29 mouse cellular contexts compared by ENCODE assay signal in genomic region chr2:171237276-171237960, GRCm38 (mm10).
DNase-seq lines count a peak whose midpoint lies in the region; ATAC-seq and TF ChIP-seq lines count a peak whose summit lies in the region.
"Had no signal": no experiment of that assay in that cellular context is flagged by ENCODE, and none has a peak within 500 bp of the region (broad histone marks: within the 10 kb centered on the region; RNA-seq: fewer than 3 reads in every experiment).

No protein-coding gene starts in this region.

- no peaks in the 10 kb centered on the region for H3K4me1 ChIP-seq in hindbrain, postnatal 0 days (ENCODE audit: insufficient read depth, low read length)
- no peaks in the 10 kb centered on the region for H3K4me1 ChIP-seq in hindbrain, embryonic 11.5 days (replicated peaks; ENCODE audit: control insufficient read depth, insufficient read depth, low read length)
- no peaks in the 10 kb centered on the region for H3K4me1 ChIP-seq in midbrain, postnatal 0 days (ENCODE audit: insufficient read depth, low read length)
- no peaks in the 10 kb centered on the region for H3K4me1 ChIP-seq in midbrain, embryonic 14.5 days (ENCODE audit: control insufficient read depth, insufficient read depth, low read length)
- H3K4me1 ChIP-seq: embryonic facial prominence, embryonic 15.5 days; heart, embryonic 13.5 days; hindbrain, embryonic 12.5 days; midbrain, embryonic 10.5 days; neural tube, embryonic 15.5 days; stomach, embryonic 15.5 days had no signal

- no peak overlapping the region for H3K9ac ChIP-seq in hindbrain, postnatal 0 days (replicated peaks; ENCODE audit: low read length)
- H3K9ac ChIP-seq in hindbrain, embryonic 11.5 days (ENCODE audit: low read depth, low read length): no peak overlapping the region
- no peak overlapping the region for H3K9ac ChIP-seq in midbrain, postnatal 0 days (replicated peaks; ENCODE audit: low read length, poor library complexity, severe bottlenecking)
- H3K9ac ChIP-seq in midbrain, embryonic 14.5 days (replicated peaks; ENCODE audit: low read length): no peak overlapping the region
- H3K9ac ChIP-seq: embryonic facial prominence, embryonic 15.5 days; heart, embryonic 13.5 days; hindbrain, embryonic 12.5 days; liver, postnatal 0 days; neural tube, embryonic 15.5 days; stomach, embryonic 15.5 days had no signal

- peak; percentile 16 for DNase-seq in hindbrain, postnatal 0 days (ENCODE audit: low spot score)
- no peak for DNase-seq in hindbrain, embryonic 11.5 days (ENCODE audit: low spot score)
- peak; percentile 5 for DNase-seq in midbrain, postnatal 0 days (ENCODE audit: low spot score)
- no peak for DNase-seq in midbrain, embryonic 14.5 days
- peak; percentile 86 for DNase-seq in brain, embryonic 14.5 days (ENCODE audit: low read depth)
- peak; percentile 12 for DNase-seq in forelimb bud, embryonic 11.5 days (ENCODE audit: low read depth, low spot score)
- DNase-seq in adrenal gland, postnatal 10 days: no peak
- DNase-seq: adrenal gland, adult 8-10 months; B cell, adult 2 months; cerebellum, adult 9-10 months; gastrocnemius, postnatal 14 days; heart, adult 18-20 months; heart, postnatal 14 days; kidney, adult 8-10 months; kidney, postnatal 10 days; liver, postnatal 0 days; thymus, adult 18-20 months; thymus, postnatal 36 days had no signal

- no peak overlapping the region for H3K4me3 ChIP-seq in hindbrain, postnatal 0 days (ENCODE audit: low read length)
- no peak overlapping the region for H3K4me3 ChIP-seq in hindbrain, embryonic 11.5 days (ENCODE audit: low read depth, low read length)
- H3K4me3 ChIP-seq in midbrain, postnatal 0 days (ENCODE audit: low read depth, low read length): no peak overlapping the region
- no peak overlapping the region for H3K4me3 ChIP-seq in midbrain, embryonic 14.5 days (replicated peaks; ENCODE audit: low read depth, low read length)
- H3K4me3 ChIP-seq: embryonic facial prominence, embryonic 15.5 days; heart, embryonic 13.5 days; hindbrain, embryonic 12.5 days; midbrain, embryonic 10.5 days; neural tube, embryonic 15.5 days; stomach, embryonic 15.5 days had no signal

- H3K27ac ChIP-seq in hindbrain, postnatal 0 days: no peak overlapping the region
- H3K27ac ChIP-seq in hindbrain, embryonic 11.5 days (ENCODE audit: low read depth, low read length): no peak overlapping the region
- no peak overlapping the region for H3K27ac ChIP-seq in midbrain, postnatal 0 days (ENCODE audit: low read depth, low read length)
- no peak overlapping the region for H3K27ac ChIP-seq in midbrain, embryonic 14.5 days (replicated peaks; ENCODE audit: low read depth, low read length)
- H3K27ac ChIP-seq: embryonic facial prominence, embryonic 15.5 days; heart, embryonic 13.5 days; hindbrain, embryonic 12.5 days; macrophage; midbrain, embryonic 10.5 days; neural tube, embryonic 15.5 days; stomach, embryonic 15.5 days had no signal

- ATAC-seq in hindbrain, postnatal 0 days: no peak
- no peak for ATAC-seq in hindbrain, embryonic 11.5 days (ENCODE audit: low FRiP score)
- ATAC-seq in midbrain, postnatal 0 days (ENCODE audit: low FRiP score): no peak
- ATAC-seq in midbrain, embryonic 14.5 days (ENCODE audit: low FRiP score, low TSS enrichment): no peak
- ATAC-seq: liver, postnatal 0 days; lung, postnatal 0 days had no signal

- no peak overlapping the region for H3K4me2 ChIP-seq in hindbrain, postnatal 0 days (ENCODE audit: low read depth, low read length)
- H3K4me2 ChIP-seq in hindbrain, embryonic 11.5 days (replicated peaks; ENCODE audit: low read depth, low read length): no peak overlapping the region
- H3K4me2 ChIP-seq in midbrain, postnatal 0 days (ENCODE audit: low read depth, low read length, poor library complexity, severe bottlenecking): no peak overlapping the region
- H3K4me2 ChIP-seq in midbrain, embryonic 14.5 days (ENCODE audit: low read length): no peak overlapping the region
- H3K4me2 ChIP-seq: embryonic facial prominence, embryonic 15.5 days; heart, embryonic 13.5 days; hindbrain, embryonic 12.5 days; liver, embryonic 11.5 days; neural tube, embryonic 15.5 days; stomach, embryonic 15.5 days had no signal

- TF ChIP-seq CTCF in hindbrain, postnatal 0 days (IDR thresholded peaks at IDR 0.05; ENCODE audit: low read depth): no peak
- TF ChIP-seq CTCF in midbrain, postnatal 0 days (IDR thresholded peaks at IDR 0.05): no peak
- no peak for TF ChIP-seq CTCF in brain, embryonic 14.5 days (IDR thresholded peaks at IDR 0.05; ENCODE audit: borderline replicate concordance, extremely low read depth, insufficient read depth, insufficient read length)

- TF ChIP-seq POLR2A in brain, embryonic 14.5 days (IDR thresholded peaks at IDR 0.05; ENCODE audit: borderline replicate concordance, extremely low read depth, insufficient read depth, insufficient read length, poor library complexity, severe bottlenecking): no peak

- H3K36me3 ChIP-seq in hindbrain, postnatal 0 days (ENCODE audit: insufficient read depth, low read length): no peaks in the 10 kb centered on the region
- no peaks in the 10 kb centered on the region for H3K36me3 ChIP-seq in hindbrain, embryonic 11.5 days (ENCODE audit: control insufficient read depth, insufficient read depth, low read length)
- H3K36me3 ChIP-seq in midbrain, postnatal 0 days (ENCODE audit: insufficient read depth, low read length): no peaks in the 10 kb centered on the region
- H3K36me3 ChIP-seq in midbrain, embryonic 14.5 days (ENCODE audit: control insufficient read depth, insufficient read depth, low read length): no peaks in the 10 kb centered on the region
- H3K36me3 ChIP-seq: embryonic facial prominence, embryonic 15.5 days; G1E; heart, embryonic 13.5 days; hindbrain, embryonic 12.5 days; midbrain, embryonic 10.5 days; neural tube, embryonic 15.5 days; stomach, embryonic 15.5 days had no signal

- H3K27me3 ChIP-seq in hindbrain, postnatal 0 days (ENCODE audit: insufficient read depth, low read length): no peaks in the 10 kb centered on the region
- H3K27me3 ChIP-seq in hindbrain, embryonic 11.5 days (ENCODE audit: control insufficient read depth, insufficient read depth, low read length): no peaks in the 10 kb centered on the region
- H3K27me3 ChIP-seq in midbrain, postnatal 0 days (ENCODE audit: insufficient read depth, low read length): no peaks in the 10 kb centered on the region
- no peaks in the 10 kb centered on the region for H3K27me3 ChIP-seq in midbrain, embryonic 14.5 days (ENCODE audit: control insufficient read depth, insufficient read depth, low read length)
- H3K27me3 ChIP-seq: CH12.LX; embryonic facial prominence, embryonic 15.5 days; heart, embryonic 13.5 days; hindbrain, embryonic 12.5 days; neural tube, embryonic 15.5 days; stomach, embryonic 15.5 days had no signal

- 0 out of 2 replicates have a peak, but pooled peaks cover 2% of the 10 kb centered on the region for H3K9me3 ChIP-seq in hindbrain, postnatal 0 days (ENCODE audit: low read length)
- H3K9me3 ChIP-seq in hindbrain, embryonic 11.5 days (ENCODE audit: control insufficient read depth, low read length): no peaks in the 10 kb centered on the region
- no peaks in the 10 kb centered on the region for H3K9me3 ChIP-seq in midbrain, postnatal 0 days (ENCODE audit: low read length)
- no peaks in the 10 kb centered on the region for H3K9me3 ChIP-seq in midbrain, embryonic 14.5 days (ENCODE audit: control insufficient read depth, low read length)
- H3K9me3 ChIP-seq: embryonic facial prominence, embryonic 15.5 days; heart, embryonic 13.5 days; hindbrain, embryonic 12.5 days; midbrain, embryonic 10.5 days; neural tube, embryonic 15.5 days; stomach, embryonic 15.5 days had no signal

- 55% methylated on average over 8 of the region's 8 CpGs for WGBS in hindbrain, postnatal 0 days
- WGBS in hindbrain, embryonic 11.5 days: 75% methylated on average over 8 of the region's 8 CpGs
- WGBS in midbrain, postnatal 0 days: 70% methylated on average over 8 of the region's 8 CpGs
- WGBS in midbrain, embryonic 14.5 days: 78% methylated on average over 8 of the region's 8 CpGs

Comparison
In these comparisons a context has a peak if more than half of its experiments do, and no peak if none do; other contexts are left out.
1. DNase-seq: peak in hindbrain, postnatal 0 days (single experiment), midbrain, postnatal 0 days (single experiment), brain, embryonic 14.5 days (single experiment) and forelimb bud, embryonic 11.5 days (single experiment); none in hindbrain, embryonic 11.5 days (single experiment), midbrain, embryonic 14.5 days (single experiment) and adrenal gland, postnatal 10 days (single experiment).